Comparison of ENCODE assay signal across 18 mouse cellular contexts in genomic region chr9:14160207-14160606, GRCm38 (mm10).
"Had no signal": no experiment of that assay in that cellular context is flagged by ENCODE, and none has a peak within 500 bp of the region (broad histone marks: within the 10 kb centered on the region; RNA-seq: fewer than 3 reads in every experiment).

No protein-coding gene starts in this region.

- H3K9ac ChIP-seq: limb, embryonic 13.5 days; liver, embryonic 12.5 days; liver, embryonic 15.5 days; lung, embryonic 15.5 days; midbrain, embryonic 13.5 days; neural tube, embryonic 12.5 days; neural tube, embryonic 15.5 days had no signal

- DNase-seq: kidney, adult 2 months; kidney, postnatal 4 days; liver; lung, adult 18-20 months; lung, postnatal 10 days; lung, postnatal 4 days; thymus, postnatal 25 days had no signal

- ATAC-seq: intestine, postnatal 0 days; liver, embryonic 12.5 days; midbrain, embryonic 13.5 days had no signal

- H3K27ac ChIP-seq: kidney, postnatal 0 days; limb, embryonic 10.5 days; limb, embryonic 13.5 days; liver, embryonic 12.5 days; liver, embryonic 15.5 days; lung, embryonic 15.5 days; midbrain, embryonic 13.5 days; neural tube, embryonic 12.5 days; neural tube, embryonic 15.5 days; stomach, postnatal 0 days had no signal

- H3K4me2 ChIP-seq: limb, embryonic 13.5 days; liver, embryonic 12.5 days; liver, embryonic 15.5 days; lung, embryonic 15.5 days; midbrain, embryonic 13.5 days; neural tube, embryonic 12.5 days; neural tube, embryonic 15.5 days had no signal

- H3K9me3 ChIP-seq: limb, embryonic 10.5 days; liver, embryonic 12.5 days; liver, embryonic 15.5 days; lung, embryonic 15.5 days; midbrain, embryonic 13.5 days; neural tube, embryonic 15.5 days had no signal

- H3K36me3 ChIP-seq: limb, embryonic 10.5 days; limb, embryonic 13.5 days; liver, embryonic 12.5 days; liver, embryonic 15.5 days; lung, embryonic 15.5 days; midbrain, embryonic 13.5 days; neural tube, embryonic 12.5 days; neural tube, embryonic 15.5 days had no signal

- H3K4me3 ChIP-seq: limb, embryonic 10.5 days; limb, embryonic 13.5 days; liver, embryonic 12.5 days; liver, embryonic 15.5 days; lung, embryonic 15.5 days; midbrain, embryonic 13.5 days; neural tube, embryonic 12.5 days; neural tube, embryonic 15.5 days had no signal

- H3K4me1 ChIP-seq: liver, embryonic 12.5 days; liver, embryonic 15.5 days; midbrain, embryonic 13.5 days; neural tube, embryonic 12.5 days; neural tube, embryonic 15.5 days had no signal

- H3K27me3 ChIP-seq: limb, embryonic 13.5 days; liver, embryonic 12.5 days; liver, embryonic 15.5 days; lung, embryonic 15.5 days; midbrain, embryonic 13.5 days; neural tube, embryonic 12.5 days; neural tube, embryonic 15.5 days had no signal
